Mouse (Mus musculus) testis, adult 2 months (tissue): ENCODE data around the gene Sdr9c7.

Source experiments
- CTCF ChIP-seq: fragments of 200-500 bp; IDR thresholded peaks from 2 replicates; pipeline ENCODE4 v1.5.1; 2012; ENCODE audit warnings: low read depth, mild to moderate bottlenecking, inconsistent platforms, low read length, moderate library complexity; ENCODE audit not compliant: control insufficient read depth, insufficient read depth, insufficient replicate concordance
- POLR2A ChIP-seq: fragments of 200-500 bp; IDR thresholded peaks from 2 replicates; pipeline ENCODE4 v1.6.1; 2012; ENCODE audit warnings: low read depth, mild to moderate bottlenecking, inconsistent platforms, low read length, moderate library complexity; ENCODE audit not compliant: control insufficient read depth

- TF ChIP-seq CTCF (no peak), POLR2A (no peak)
These were observed 7.8 kb downstream of the Sdr9c7 start for GRCm38 (mm10) chr10:127906138-127906537.
